Mouse (Mus musculus) layer of hippocampus, postnatal 25 days (tissue): ENCODE measurements around the gene Wdr59. TPM values are rescaled to one million over a fixed set of nuclear protein-coding genes. Genes with fewer than 3 reads are reported as not detected.

Experiments
- DNase-seq, 2 experiments: peaks; one replicate each; pipeline ENCODE4 v3.0.0; 2022; ENCODE audit warnings: mixed read lengths in 2 of 2, low spot score in 1 of 2; ENCODE audit errors: extremely low spot score in 1 of 2
- total RNA-seq, 2 experiments: library from RNA; stranded (reverse); gene quantifications; 2 replicates each; pipeline ENCODE4 v1.2.3; 2021

The Wdr59 gene
- total RNA-seq, result 10 to 100 TPM; 23.5 to 24.8 TPM

GRCm38 (mm10) chr8:111521713-111522429 lies at the start of gene Wdr59:
TSS of gene Wdr59 (minus strand) at chr8:111522092.
- DNase-seq, result peak; percentile 77 to 84

- no peak for DNase-seq
Measured at GRCm38 (mm10) chr8:111571661-111572060, 49.8 kb upstream of the Wdr59 start.

- DNase-seq, result no peak
Measured at GRCm38 (mm10) chr8:111570432-111570831, 48.5 kb upstream of the Wdr59 start.

- DNase-seq, result no peak
Measured at GRCm38 (mm10) chr8:111569926-111570325, 48.0 kb upstream of the Wdr59 start.

GRCm38 (mm10) chr8:111568029-111568428 lies 46.1 kb upstream of the Wdr59 start:
- no peak for DNase-seq

GRCm38 (mm10) chr8:111567571-111567970 lies 45.7 kb upstream of the Wdr59 start:
- no peak for DNase-seq

- no peak for DNase-seq
Measured at GRCm38 (mm10) chr8:111566326-111566725, 44.4 kb upstream of the Wdr59 start.

GRCm38 (mm10) chr8:111565784-111566191 lies 43.9 kb upstream of the Wdr59 start:
- DNase-seq, result no peak

- DNase-seq, result no peak
Measured at GRCm38 (mm10) chr8:111564093-111564492, 42.2 kb upstream of the Wdr59 start.

GRCm38 (mm10) chr8:111563687-111564086 lies 41.8 kb upstream of the Wdr59 start:
- no peak for DNase-seq

GRCm38 (mm10) chr8:111563075-111563474 lies 41.2 kb upstream of the Wdr59 start:
- no peak for DNase-seq

- no peak for DNase-seq
Measured at GRCm38 (mm10) chr8:111562274-111562803, 40.4 kb upstream of the Wdr59 start.

GRCm38 (mm10) chr8:111561824-111562223 lies 39.9 kb upstream of the Wdr59 start:
- no peak for DNase-seq

GRCm38 (mm10) chr8:111551511-111552130 lies 29.7 kb upstream of the Wdr59 start:
- no peak for DNase-seq

GRCm38 (mm10) chr8:111550002-111550870 lies 28.3 kb upstream of the Wdr59 start:
- no peak for DNase-seq

GRCm38 (mm10) chr8:111548201-111548600 lies 26.3 kb upstream of the Wdr59 start:
- no peak for DNase-seq

GRCm38 (mm10) chr8:111547144-111547543 lies 25.3 kb upstream of the Wdr59 start:
- DNase-seq, result no peak

- no peak for DNase-seq
Measured at GRCm38 (mm10) chr8:111545406-111546156, 23.7 kb upstream of the Wdr59 start.

GRCm38 (mm10) chr8:111543712-111544380 lies 22.0 kb upstream of the Wdr59 start:
- no peak for DNase-seq
